Mouse (Mus musculus) megakaryocyte, embryonic 14.5 days (primary cell): ENCODE data around the gene Tmem104.

ENCODE experiments used
- FLI1 ChIP-seq: IDR thresholded peaks from 2 replicates; pipeline ENCODE4 v1.6.1; 2012; ENCODE audit warnings: low read length, inconsistent platforms, mixed read lengths
- GATA1 ChIP-seq: IDR thresholded peaks from 3 replicates; pipeline ENCODE4 v1.6.1; 2012; ENCODE audit warnings: mixed read lengths, low read length, inconsistent platforms, borderline replicate concordance

GRCm38 (mm10) chr11:115163568-115164150, 23.6 kb upstream of the Tmem104 start:
- no peak for TF ChIP-seq GATA1
- no peak for TF ChIP-seq FLI1
